Mouse (Mus musculus) liver, postnatal 0 days (tissue): Measurements from ENCODE around the gene Rtkn2. TPM values are rescaled to one million over a fixed set of nuclear protein-coding genes. Genes with fewer than 3 reads are reported as not detected.

Experiments
- ATAC-seq: fragments of 200-750 bp; cut with Nextera tagmentation; 2 replicates; pipeline ENCODE4 v1.8.0; 2017; ENCODE audit warnings: mild to moderate bottlenecking, moderate library complexity
- DNase-seq: peaks from one replicate; pipeline ENCODE4 v3.0.0-alpha.2; 2016
- H3K27ac ChIP-seq: fragments of 300-500 bp; sonication (generic); 2 replicates; pipeline ENCODE4 v1.5.1; 2014; ENCODE audit warnings: antibody characterized with exemption, moderate library complexity, mild to moderate bottlenecking, low read depth
- H3K27me3 ChIP-seq: fragments of 300-500 bp; sonication (generic); 2 replicates; pipeline ENCODE4 v1.6.1; 2014; ENCODE audit warnings: low read length, control low read depth, mixed read lengths; ENCODE audit not compliant: insufficient read depth
- H3K36me3 ChIP-seq: fragments of 300-500 bp; sonication (generic); replicated peaks from 2 replicates; pipeline ENCODE4 v1.6.1; 2014; ENCODE audit warnings: mild to moderate bottlenecking, control low read depth, low read length, moderate library complexity, mixed read lengths; ENCODE audit not compliant: insufficient read depth
- H3K4me1 ChIP-seq: fragments of 300-500 bp; sonication (generic); 2 replicates; pipeline ENCODE4 v1.6.1; 2014; ENCODE audit warnings: antibody characterized with exemption, mild to moderate bottlenecking, control low read depth; ENCODE audit not compliant: insufficient read depth
- H3K4me2 ChIP-seq: fragments of 300-500 bp; sonication (generic); 2 replicates; pipeline ENCODE4 v1.6.1; 2014; ENCODE audit warnings: low read depth, mild to moderate bottlenecking, low read length, moderate library complexity, mixed read lengths
- H3K4me3 ChIP-seq: fragments of 300-500 bp; sonication (generic); 2 replicates; pipeline ENCODE4 v1.5.1; 2014; ENCODE audit warnings: low read depth, low read length
- H3K9ac ChIP-seq: fragments of 300-500 bp; sonication (generic); replicated peaks from 2 replicates; pipeline ENCODE4 v1.6.1; 2014; ENCODE audit warnings: mild to moderate bottlenecking, moderate library complexity
- H3K9me3 ChIP-seq: fragments of 300-500 bp; sonication (generic); 2 replicates; pipeline ENCODE4 v1.6.1; 2016; ENCODE audit warnings: mild to moderate bottlenecking, control low read depth, low read length, mixed read lengths
- CTCF ChIP-seq: sonication (generic); IDR thresholded peaks from 2 replicates; pipeline ENCODE4 v1.5.1; 2016; ENCODE audit warnings: antibody characterized with exemption, low read depth
- EP300 ChIP-seq: IDR thresholded peaks from 2 replicates; pipeline ENCODE4 v1.6.1; 2016; ENCODE audit warnings: antibody characterized with exemption, low read depth, mild to moderate bottlenecking
- WGBS: fragments of 180-500 bp; shearing (Covaris S2); extraction: QIAGEN DNeasy Blood & Tissue Kit; methylation state at CpG from one replicate; pipeline ENCODE4 v1.1.7; 2014; ENCODE audit not compliant: insufficient replicate concordance; 5-methylcytosine and 5-hydroxymethylcytosine counted together
- polyA plus RNA-seq: library from polyadenylated mRNA; unstranded; fragments of >200 nt; fragmentation: Nextera tagmentation; extraction: Ambion mirVana; gene quantifications from 2 replicates; pipeline ENCODE4 v1.2.1, GENCODE M21; 2015

Gene Rtkn2
- polyA plus RNA-seq, 1 experiment from 2014 or later: 1.4 TPM

GRCm38 (mm10) chr10:68079910-68080670 is 100.7 kb downstream of the Rtkn2 start:
- Histone ChIP-seq H3K4me3 (no peak overlapping the region), H3K4me1 (0 out of 2 replicates have a peak, but pooled peaks cover 2% of the 10 kb centered on the region), H3K36me3 (no peaks in the 10 kb centered on the region), H3K9ac (no peak overlapping the region), H3K27me3 (no peaks in the 10 kb centered on the region), H3K4me2 (no peak overlapping the region), H3K9me3 (no peaks in the 10 kb centered on the region), H3K27ac (no peak overlapping the region)
- 68% methylated on average over 10 of the region's 10 CpGs for WGBS
- ATAC-seq (no peak), DNase-seq (no peak)
- no peak for TF ChIP-seq EP300

- 37% methylated on average over 6 of the region's 6 CpGs for WGBS
- Histone ChIP-seq H3K9me3 (no peaks in the 10 kb centered on the region), H3K36me3 (no peaks in the 10 kb centered on the region), H3K4me2 (no peak overlapping the region), H3K4me1 (0 out of 2 replicates have a peak, but pooled peaks cover 2% of the 10 kb centered on the region), H3K4me3 (no peak overlapping the region), H3K27ac (no peak overlapping the region), H3K9ac (no peak overlapping the region), H3K27me3 (no peaks in the 10 kb centered on the region)
- DNase-seq: no peak
- TF ChIP-seq CTCF: no peak
- no peak for ATAC-seq
These were observed 102.3 kb downstream of the Rtkn2 start for GRCm38 (mm10) chr10:68081712-68082111.

- no peak overlapping the region for H3K4me3 ChIP-seq
- H3K27me3 ChIP-seq: no peaks in the 10 kb centered on the region
- H3K9me3 ChIP-seq: no peaks in the 10 kb centered on the region
- ATAC-seq (peak; percentile 29; the same call in 1 of the 2 replicates), DNase-seq (no peak)
- no peak overlapping the region for H3K27ac ChIP-seq
- H3K9ac ChIP-seq: no peak overlapping the region
- no peak overlapping the region for H3K4me2 ChIP-seq
- no peaks in the 10 kb centered on the region for H3K36me3 ChIP-seq
- TF ChIP-seq EP300 (no peak), CTCF (no peak)
- H3K4me1 ChIP-seq: peaks cover 5% of the 10 kb centered on the region; the same call in 1 of the 2 replicates
- 47% methylated on average over 4 of the region's 4 CpGs for WGBS
These were observed 106.2 kb downstream of the Rtkn2 start for GRCm38 (mm10) chr10:68085574-68085973.

DNA sequence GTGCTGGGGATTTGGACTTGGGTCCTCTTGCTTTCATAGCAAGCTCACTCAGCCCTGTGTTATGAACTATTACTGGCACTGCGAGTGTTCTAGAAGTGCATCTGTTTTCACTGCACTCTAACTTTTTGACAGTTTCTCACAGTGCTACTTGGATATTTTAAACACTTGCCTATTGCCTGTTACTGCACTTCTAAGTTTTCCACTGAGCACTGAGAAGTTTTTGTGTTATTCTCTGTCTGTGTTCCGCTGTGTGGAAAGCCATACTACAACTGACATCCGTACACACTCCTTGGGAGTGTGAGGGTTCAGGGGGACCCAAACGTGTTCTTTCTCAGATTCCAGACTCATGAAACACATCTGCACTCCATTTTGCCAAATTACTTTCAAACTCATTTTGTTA is 107.6 kb downstream of the Rtkn2 start:
- ATAC-seq: no peak
- WGBS: 81% methylated on average over 4 of the region's 4 CpGs

GRCm38 (mm10) chr10:68087722-68088121 is 108.4 kb downstream of the Rtkn2 start:
- DNase-seq (no peak), ATAC-seq (no peak)
- H3K27ac ChIP-seq: no peak overlapping the region
- 79% methylated on average over 3 of the region's 3 CpGs for WGBS
- TF ChIP-seq CTCF (0 out of 2 replicates have a peak, but pooled peaks have one; percentile 4), EP300 (no peak)
- H3K36me3 ChIP-seq: no peaks in the 10 kb centered on the region
- no peak overlapping the region for H3K4me3 ChIP-seq
- no peak overlapping the region for H3K9ac ChIP-seq
- H3K4me1 ChIP-seq: peaks cover 11% of the 10 kb centered on the region
- no peaks in the 10 kb centered on the region for H3K9me3 ChIP-seq
- H3K27me3 ChIP-seq: no peaks in the 10 kb centered on the region
- no peak overlapping the region for H3K4me2 ChIP-seq

More for the DNA sequence above, 107.6 kb downstream of the Rtkn2 start:
- Histone ChIP-seq H3K27me3 (no peaks in the 10 kb centered on the region), H3K9ac (no peak overlapping the region), H3K4me2 (no peak overlapping the region), H3K9me3 (no peaks in the 10 kb centered on the region), H3K4me3 (no peak overlapping the region), H3K36me3 (no peaks in the 10 kb centered on the region), H3K4me1 (peaks cover 8% of the 10 kb centered on the region; the same call in 1 of the 2 replicates), H3K27ac (no peak overlapping the region)
- TF ChIP-seq EP300: no peak
- no peak for TF ChIP-seq CTCF
- no peak for DNase-seq

GRCm38 (mm10) chr10:68089435-68090196 is 110.2 kb downstream of the Rtkn2 start:
- DNase-seq: peak; percentile 47
- Histone ChIP-seq H3K36me3 (no peaks in the 10 kb centered on the region; the same call in 1 of the 2 replicates), H3K4me1 (peaks cover 11% of the 10 kb centered on the region), H3K4me2 (no peak overlapping the region), H3K4me3 (no peak overlapping the region), H3K27me3 (no peaks in the 10 kb centered on the region), H3K27ac (peak overlapping the region; percentile 37; the same call in 1 of the 2 replicates), H3K9ac (no peak overlapping the region), H3K9me3 (no peaks in the 10 kb centered on the region)
- no peak for ATAC-seq
- 59% methylated on average over 15 of the region's 15 CpGs for WGBS
- peak; percentile 67 for TF ChIP-seq CTCF
- TF ChIP-seq EP300: no peak
